Mouse (Mus musculus): Measurements from ENCODE around the gene Slc23a4. TPM values are rescaled to one million over a fixed set of nuclear protein-coding genes. Genes with fewer than 3 reads are reported as not detected.

Gene Slc23a4
- polyA plus RNA-seq, 1 experiment from 2014 or later = 0.27 TPM

DNA sequence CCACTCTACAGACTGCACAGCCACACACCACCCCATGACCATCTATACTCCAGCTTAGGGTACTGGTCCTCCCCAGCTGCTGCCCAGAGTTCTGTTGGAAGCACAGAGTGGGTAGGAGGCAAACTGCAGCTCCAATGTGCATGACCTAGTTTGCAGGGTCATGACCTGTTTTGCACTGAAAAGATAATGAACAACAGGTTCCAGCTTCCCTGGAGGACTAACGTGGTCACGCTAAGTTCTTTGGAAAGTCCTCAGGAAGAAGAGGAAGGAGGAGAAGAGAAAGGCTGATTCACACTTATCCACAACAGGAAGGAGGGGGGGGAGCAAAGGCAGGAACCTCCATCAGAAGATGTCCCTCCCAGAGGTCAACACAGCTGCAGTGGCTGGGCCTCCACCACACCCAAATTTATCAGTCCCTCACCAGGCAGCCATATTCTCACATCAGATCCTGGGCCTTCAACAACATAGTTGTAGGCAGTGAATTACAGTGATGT, 81.0 kb downstream of the Slc23a4 start:
- no peak for ATAC-seq (ENCODE audit: low FRiP score, low TSS enrichment)
- H3K36me3 ChIP-seq (ENCODE audit: insufficient read depth, low read length) = peaks cover 19% of the 10 kb centered on the region
- H3K27me3 ChIP-seq (ENCODE audit: insufficient read depth, low read length) = no peaks in the 10 kb centered on the region
- no peak overlapping the region for H3K27ac ChIP-seq (ENCODE audit: low read length)
- no peak overlapping the region for H3K4me3 ChIP-seq (ENCODE audit: low read length)
- 76% methylated on average over 2 of the region's 2 CpGs for WGBS
- H3K4me1 ChIP-seq (ENCODE audit: insufficient read depth, low read length) = peaks cover 13% of the 10 kb centered on the region
- H3K9me3 ChIP-seq (ENCODE audit: low read length) = no peaks in the 10 kb centered on the region
- H3K4me2 ChIP-seq (replicated peaks; ENCODE audit: low read depth, low read length) = no peak overlapping the region
- no peak overlapping the region for H3K9ac ChIP-seq (replicated peaks; ENCODE audit: low read length)

DNA sequence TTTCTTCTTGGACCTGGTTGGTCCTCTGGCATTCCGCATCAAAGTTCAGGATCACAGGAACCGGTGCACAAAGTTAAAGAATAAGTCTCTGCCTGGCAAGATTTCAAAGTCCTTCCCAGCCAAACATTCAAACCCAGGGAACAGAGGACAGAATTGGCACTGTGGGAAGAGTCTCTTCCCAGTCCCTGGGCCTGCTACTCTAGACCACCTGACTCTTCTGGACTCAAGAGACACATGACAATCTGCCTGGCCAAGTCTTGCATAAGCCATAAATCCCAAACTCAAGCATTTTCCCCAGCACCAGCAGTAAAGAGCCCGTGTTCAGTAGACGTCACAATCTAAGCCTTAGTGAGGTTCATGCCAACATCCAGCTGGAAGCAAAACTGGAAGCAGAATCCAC, 81.5 kb downstream of the Slc23a4 start:
- Histone ChIP-seq H3K4me2 (replicated peaks; ENCODE audit: low read depth, low read length) (no peak overlapping the region), H3K9me3 (ENCODE audit: low read length) (no peaks in the 10 kb centered on the region), H3K36me3 (ENCODE audit: insufficient read depth, low read length) (peaks cover 20% of the 10 kb centered on the region), H3K9ac (replicated peaks; ENCODE audit: low read length) (no peak overlapping the region), H3K27me3 (ENCODE audit: insufficient read depth, low read length) (no peaks in the 10 kb centered on the region), H3K4me3 (ENCODE audit: low read length) (no peak overlapping the region), H3K4me1 (ENCODE audit: insufficient read depth, low read length) (peaks cover 13% of the 10 kb centered on the region), H3K27ac (ENCODE audit: low read length) (no peak overlapping the region)
- no peak for ATAC-seq (ENCODE audit: low FRiP score, low TSS enrichment)
- WGBS = 85% methylated on average over 4 of the region's 4 CpGs

DNA sequence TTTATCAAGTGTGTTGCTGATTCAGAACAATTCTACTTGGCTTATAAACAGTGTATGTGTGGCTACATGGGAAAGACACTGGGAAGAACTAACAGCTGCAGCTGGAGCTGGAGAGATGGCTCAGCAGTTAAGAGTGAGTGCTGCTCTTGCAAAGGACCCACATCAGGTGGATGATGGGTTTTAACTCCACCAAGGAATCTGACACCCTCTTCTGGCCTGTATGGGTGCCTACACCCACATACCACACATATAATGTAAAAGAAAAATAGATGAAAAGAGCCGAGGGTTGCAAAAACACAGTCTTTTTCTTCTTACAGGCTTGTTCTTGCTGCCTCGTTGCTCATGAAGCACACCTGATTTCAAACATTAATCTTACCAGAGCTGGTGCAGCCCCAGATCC, 82.1 kb downstream of the Slc23a4 start:
- H3K36me3 ChIP-seq (ENCODE audit: insufficient read depth, low read length) = peaks cover 20% of the 10 kb centered on the region
- H3K4me1 ChIP-seq (ENCODE audit: insufficient read depth, low read length) = peaks cover 13% of the 10 kb centered on the region
- H3K4me3 ChIP-seq (ENCODE audit: low read length) = no peak overlapping the region
- no peak overlapping the region for H3K4me2 ChIP-seq (replicated peaks; ENCODE audit: low read depth, low read length)
- no peak overlapping the region for H3K27ac ChIP-seq (ENCODE audit: low read length)
- ATAC-seq (ENCODE audit: low FRiP score, low TSS enrichment) = no peak
- no peak overlapping the region for H3K9ac ChIP-seq (replicated peaks; ENCODE audit: low read length)
- 70% methylated on average over 2 of the region's 2 CpGs for whole genome bisulfite sequencing
- H3K27me3 ChIP-seq (ENCODE audit: insufficient read depth, low read length) = no peaks in the 10 kb centered on the region
- H3K9me3 ChIP-seq (ENCODE audit: low read length) = no peaks in the 10 kb centered on the region

DNA sequence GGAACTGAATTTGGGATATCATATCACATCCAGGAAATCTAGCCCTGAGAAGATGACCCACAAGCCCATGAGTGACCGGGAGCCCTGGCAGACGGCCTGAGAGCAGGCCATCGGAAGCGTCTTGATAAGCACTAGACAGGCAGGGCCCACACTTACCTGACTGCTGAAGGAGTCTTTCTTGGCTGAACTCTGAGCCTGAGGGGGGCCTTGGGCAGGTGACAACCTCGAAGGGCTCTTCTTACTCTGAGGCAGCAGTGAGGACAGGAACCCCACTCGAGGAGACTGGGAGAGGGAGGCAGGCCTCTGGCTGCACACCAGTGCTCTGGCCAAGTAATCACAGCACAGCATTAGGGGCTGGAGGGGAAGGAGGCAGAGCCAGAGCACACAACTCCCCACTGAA, 83.8 kb downstream of the Slc23a4 start:
- Histone ChIP-seq H3K4me2 (replicated peaks; ENCODE audit: low read depth, low read length) (no peak overlapping the region), H3K4me1 (ENCODE audit: insufficient read depth, low read length) (peaks cover 5% of the 10 kb centered on the region; the same call in 1 of the 2 replicates), H3K9me3 (ENCODE audit: low read length) (no peaks in the 10 kb centered on the region), H3K27me3 (ENCODE audit: insufficient read depth, low read length) (no peaks in the 10 kb centered on the region), H3K36me3 (ENCODE audit: insufficient read depth, low read length) (peaks cover 20% of the 10 kb centered on the region), H3K4me3 (ENCODE audit: low read length) (no peak overlapping the region), H3K9ac (replicated peaks; ENCODE audit: low read length) (no peak overlapping the region), H3K27ac (ENCODE audit: low read length) (no peak overlapping the region)
- WGBS = 62% methylated on average over 6 of the region's 6 CpGs
- ATAC-seq (ENCODE audit: low FRiP score, low TSS enrichment) = no peak

DNA sequence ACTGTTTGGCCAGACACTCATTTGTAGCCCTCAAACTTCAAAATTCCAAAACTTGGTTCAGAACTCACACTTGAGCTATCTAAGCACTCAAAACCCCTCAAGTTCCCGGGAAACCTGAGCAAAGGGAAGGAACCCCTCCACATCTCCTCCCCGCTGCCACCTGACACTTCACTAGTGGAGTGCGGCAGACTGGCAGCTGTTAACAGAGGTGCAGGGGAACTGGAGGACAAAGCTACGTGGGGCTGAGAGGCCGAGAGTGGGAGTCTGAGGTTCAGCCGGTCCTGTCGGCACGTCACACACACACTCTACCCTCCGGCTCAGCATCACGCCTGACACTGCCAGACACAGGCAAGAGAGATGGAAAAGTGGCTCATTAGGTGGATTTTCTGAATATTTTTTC, 84.4 kb downstream of the Slc23a4 start:
- no peak overlapping the region for H3K27ac ChIP-seq (ENCODE audit: low read length)

DNA sequence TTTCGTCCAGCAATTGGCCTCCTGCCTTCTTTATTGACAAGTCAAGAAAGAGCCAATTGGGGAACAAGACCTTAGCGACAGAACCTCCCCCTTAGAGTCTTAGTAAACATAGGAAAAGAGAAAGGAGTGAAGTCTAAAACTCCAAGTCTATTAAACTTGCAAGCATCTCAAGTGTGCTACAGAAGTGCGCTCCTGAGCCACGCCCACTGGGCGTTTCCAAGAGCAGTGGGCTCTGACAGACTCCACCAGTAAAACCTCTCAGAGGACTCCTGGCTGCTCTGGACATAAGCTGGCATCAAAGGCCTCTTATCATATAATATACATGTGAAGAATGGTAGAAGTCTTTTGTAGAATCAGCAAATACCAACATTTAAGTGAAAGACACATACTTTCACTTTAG, 84.8 kb downstream of the Slc23a4 start:
- Histone ChIP-seq H3K4me3 (ENCODE audit: low read length) (no peak overlapping the region), H3K27me3 (ENCODE audit: insufficient read depth, low read length) (no peaks in the 10 kb centered on the region), H3K4me1 (ENCODE audit: insufficient read depth, low read length) (0 out of 2 replicates have a peak, but pooled peaks cover 3% of the 10 kb centered on the region), H3K4me2 (replicated peaks; ENCODE audit: low read depth, low read length) (no peak overlapping the region), H3K36me3 (ENCODE audit: insufficient read depth, low read length) (peaks cover 23% of the 10 kb centered on the region), H3K27ac (ENCODE audit: low read length) (no peak overlapping the region), H3K9ac (replicated peaks; ENCODE audit: low read length) (no peak overlapping the region), H3K9me3 (ENCODE audit: low read length) (no peaks in the 10 kb centered on the region)
- WGBS = 74% methylated on average over 5 of the region's 5 CpGs
- no peak for ATAC-seq (ENCODE audit: low FRiP score, low TSS enrichment)

More for the DNA sequence above, 84.4 kb downstream of the Slc23a4 start:
- Histone ChIP-seq H3K4me1 (ENCODE audit: insufficient read depth, low read length) (0 out of 2 replicates have a peak, but pooled peaks cover 3% of the 10 kb centered on the region), H3K4me2 (replicated peaks; ENCODE audit: low read depth, low read length) (no peak overlapping the region), H3K27me3 (ENCODE audit: insufficient read depth, low read length) (no peaks in the 10 kb centered on the region), H3K4me3 (ENCODE audit: low read length) (no peak overlapping the region), H3K9me3 (ENCODE audit: low read length) (no peaks in the 10 kb centered on the region), H3K9ac (replicated peaks; ENCODE audit: low read length) (no peak overlapping the region), H3K36me3 (ENCODE audit: insufficient read depth, low read length) (peaks cover 23% of the 10 kb centered on the region)
- ATAC-seq (ENCODE audit: low FRiP score, low TSS enrichment) = no peak
- 38% methylated on average over 10 of the region's 10 CpGs for WGBS

DNA sequence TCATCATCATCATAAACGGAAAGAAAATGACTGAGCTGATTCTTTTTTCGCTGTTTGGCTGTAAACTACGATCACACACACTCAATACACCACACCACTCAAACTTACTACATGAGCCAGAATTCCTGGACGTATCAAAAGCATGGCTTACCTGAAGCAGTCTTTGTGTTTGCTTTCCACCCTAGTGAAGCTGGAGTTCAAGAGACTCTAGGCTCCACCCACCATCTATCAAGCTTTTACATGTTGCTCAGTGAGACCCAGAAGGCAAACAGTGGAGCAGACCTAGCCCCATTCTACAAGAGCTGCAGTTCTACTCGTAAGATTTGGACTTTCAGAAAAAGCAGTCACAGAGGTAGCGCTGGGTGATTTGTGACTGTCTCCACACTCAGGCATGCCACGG, 85.6 kb downstream of the Slc23a4 start:
- H3K9ac ChIP-seq (replicated peaks; ENCODE audit: low read length) = no peak overlapping the region
- no peaks in the 10 kb centered on the region for H3K27me3 ChIP-seq (ENCODE audit: insufficient read depth, low read length)
- H3K4me3 ChIP-seq (ENCODE audit: low read length) = no peak overlapping the region
- no peak overlapping the region for H3K27ac ChIP-seq (ENCODE audit: low read length)
- 76% methylated on average over 7 of the region's 7 CpGs for WGBS
- peaks cover 23% of the 10 kb centered on the region for H3K36me3 ChIP-seq (ENCODE audit: insufficient read depth, low read length)
- no peaks in the 10 kb centered on the region for H3K9me3 ChIP-seq (ENCODE audit: low read length)
- no peak overlapping the region for H3K4me2 ChIP-seq (replicated peaks; ENCODE audit: low read depth, low read length)
- H3K4me1 ChIP-seq (ENCODE audit: insufficient read depth, low read length) = 0 out of 2 replicates have a peak, but pooled peaks cover 3% of the 10 kb centered on the region
- no peak for ATAC-seq (ENCODE audit: low FRiP score, low TSS enrichment)

DNA sequence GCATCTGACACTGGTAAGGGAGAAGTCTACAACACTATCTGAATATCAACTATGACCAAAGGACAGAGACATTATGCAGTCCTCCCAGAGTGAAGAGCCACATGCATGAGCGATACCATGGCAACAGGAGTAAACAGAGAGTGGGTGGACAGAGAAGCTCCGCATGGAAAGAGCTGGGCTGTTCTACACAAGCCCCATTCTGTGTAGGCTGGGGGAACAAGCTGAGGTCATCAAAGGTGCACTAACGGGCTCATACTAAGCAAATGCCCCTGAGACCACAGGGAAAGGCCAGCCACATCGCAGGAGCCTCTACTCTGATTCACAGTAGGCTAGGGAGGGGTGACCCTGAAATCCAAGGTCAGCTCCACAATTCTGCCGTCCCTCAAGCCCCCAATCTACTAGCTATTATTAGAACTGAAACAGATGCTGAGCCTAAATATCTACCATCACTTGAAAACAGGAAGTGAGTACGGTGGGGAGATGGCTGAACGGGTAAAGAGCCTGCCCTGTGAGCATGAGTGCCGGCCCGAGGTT, 86.2 kb downstream of the Slc23a4 start:
- WGBS = 77% methylated on average over 9 of the region's 9 CpGs
- no peak overlapping the region for H3K27ac ChIP-seq (ENCODE audit: low read length)
- no peaks in the 10 kb centered on the region for H3K9me3 ChIP-seq (ENCODE audit: low read length)
- H3K4me1 ChIP-seq (ENCODE audit: insufficient read depth, low read length) = 0 out of 2 replicates have a peak, but pooled peaks cover 3% of the 10 kb centered on the region
- no peak for ATAC-seq (ENCODE audit: low FRiP score, low TSS enrichment)
- no peaks in the 10 kb centered on the region for H3K27me3 ChIP-seq (ENCODE audit: insufficient read depth, low read length)
- no peak overlapping the region for H3K4me3 ChIP-seq (ENCODE audit: low read length)
- H3K36me3 ChIP-seq (ENCODE audit: insufficient read depth, low read length) = peaks cover 22% of the 10 kb centered on the region
- H3K4me2 ChIP-seq (replicated peaks; ENCODE audit: low read depth, low read length) = no peak overlapping the region
- H3K9ac ChIP-seq (replicated peaks; ENCODE audit: low read length) = no peak overlapping the region

DNA sequence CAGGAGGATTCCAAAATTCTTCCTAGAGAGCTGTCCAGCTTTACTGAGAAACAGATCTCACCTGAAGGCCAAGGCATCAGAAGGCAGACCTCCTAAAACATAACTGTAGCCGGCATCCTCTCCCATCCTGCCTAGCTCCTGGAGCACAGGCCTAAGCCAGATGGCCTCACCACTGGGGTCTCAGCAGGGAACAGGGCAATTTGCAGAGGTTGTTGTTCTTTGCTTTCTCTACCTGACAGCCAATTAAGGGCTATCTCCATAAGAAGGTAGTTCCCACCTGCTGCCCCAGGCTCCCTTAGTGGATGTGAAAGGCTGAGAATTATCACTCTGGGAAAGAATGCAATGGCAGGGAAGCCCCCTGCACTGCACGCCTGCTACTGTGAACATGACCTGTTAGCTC, 87.2 kb downstream of the Slc23a4 start:
- 60% methylated on average over 2 of the region's 2 CpGs for WGBS
- Histone ChIP-seq H3K36me3 (ENCODE audit: insufficient read depth, low read length) (peaks cover 19% of the 10 kb centered on the region; the same call in 1 of the 2 replicates), H3K4me2 (replicated peaks; ENCODE audit: low read depth, low read length) (no peak overlapping the region), H3K9ac (replicated peaks; ENCODE audit: low read length) (no peak overlapping the region), H3K4me3 (ENCODE audit: low read length) (no peak overlapping the region), H3K27ac (ENCODE audit: low read length) (no peak overlapping the region), H3K27me3 (ENCODE audit: insufficient read depth, low read length) (no peaks in the 10 kb centered on the region), H3K4me1 (ENCODE audit: insufficient read depth, low read length) (0 out of 2 replicates have a peak, but pooled peaks cover 3% of the 10 kb centered on the region), H3K9me3 (ENCODE audit: low read length) (no peaks in the 10 kb centered on the region)
- ATAC-seq (ENCODE audit: low FRiP score, low TSS enrichment) = no peak

DNA sequence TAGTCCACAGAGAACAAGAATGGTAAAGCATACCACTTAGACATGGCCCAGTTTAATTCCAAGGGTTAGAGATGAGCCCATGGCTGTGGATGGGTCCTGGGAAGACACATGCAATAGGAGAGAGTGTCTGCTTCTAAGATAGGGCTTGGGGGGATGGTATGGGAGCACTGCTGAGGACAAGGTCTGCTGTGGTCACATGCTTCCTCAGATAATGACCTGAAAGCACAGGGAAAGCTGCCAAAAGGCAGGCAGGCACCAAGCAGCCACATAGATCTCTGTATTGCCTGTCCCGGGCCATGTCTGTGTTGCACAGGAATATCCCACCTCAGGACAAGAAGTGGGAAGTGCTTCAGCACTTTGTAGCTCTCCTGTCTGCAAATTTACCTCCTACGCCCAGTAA, 89.1 kb downstream of the Slc23a4 start:
- Histone ChIP-seq H3K36me3 (ENCODE audit: insufficient read depth, low read length) (peaks cover 23% of the 10 kb centered on the region), H3K27me3 (ENCODE audit: insufficient read depth, low read length) (no peaks in the 10 kb centered on the region), H3K9ac (replicated peaks; ENCODE audit: low read length) (no peak overlapping the region), H3K9me3 (ENCODE audit: low read length) (no peaks in the 10 kb centered on the region), H3K27ac (ENCODE audit: low read length) (no peak overlapping the region), H3K4me3 (ENCODE audit: low read length) (no peak overlapping the region), H3K4me1 (ENCODE audit: insufficient read depth, low read length) (0 out of 2 replicates have a peak, but pooled peaks cover 3% of the 10 kb centered on the region), H3K4me2 (replicated peaks; ENCODE audit: low read depth, low read length) (no peak overlapping the region)
- WGBS = 87% methylated on average over 2 of the region's 2 CpGs
- ATAC-seq (ENCODE audit: low FRiP score, low TSS enrichment) = no peak
